Mouse (Mus musculus) megakaryocyte-erythroid progenitor cell, adult 5-6 weeks (primary cell): Measurements from ENCODE around the gene Sycn. TPM values are rescaled to one million over a fixed set of nuclear protein-coding genes. Genes with fewer than 3 reads are reported as not detected.
"Not testable (repeated sequence)": the region's sequence is repeated elsewhere in the genome, so short reads cannot be mapped to it uniquely, and the experiment has no call there.

Experiments
- ATAC-seq: replicated peaks from 2 replicates; pipeline ENCODE4 v1.8.0; 2016; ENCODE audit warnings: mild to moderate bottlenecking, inconsistent platforms; ENCODE audit not compliant: severe bottlenecking, poor library complexity, low FRiP score, low TSS enrichment
- total RNA-seq, 2 experiments: library from RNA; stranded (forward) in 1 of 2; stranded (reverse) in 1 of 2; fragments of 200-1000, 215-1000 nt in 1 of 2; fragments of >200 nt in 1 of 2; fragmentation: Nextera tagmentation in 1 of 2; gene quantifications; 2 replicates each; pipeline ENCODE4 v1.2.3; 2014 to 2017

Gene Sycn
- total RNA-seq (2014; fragmentation: Nextera tagmentation) (not detected in 2 replicates), total RNA-seq (2017) (not detected in 2 replicates)

DNA sequence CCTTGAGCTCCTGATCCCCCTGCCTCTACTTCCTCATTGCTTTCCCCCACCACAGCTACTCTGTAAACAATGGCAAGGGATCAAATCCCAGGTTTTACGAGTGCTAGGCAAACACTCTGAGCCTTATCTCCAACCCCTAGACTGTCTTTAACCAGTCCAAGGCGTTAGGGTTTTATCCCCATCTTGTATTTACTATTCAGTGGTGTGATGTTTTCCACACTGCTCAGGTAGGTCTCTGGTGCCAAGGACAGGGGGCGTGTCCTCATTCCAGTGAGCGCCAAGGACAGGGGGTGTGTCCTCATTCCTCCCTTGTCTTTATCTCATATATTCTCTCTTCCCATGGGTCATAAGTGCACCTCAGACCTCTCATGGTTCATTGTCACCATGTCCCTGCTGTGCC, at the start of gene Sycn:
Gene Sycn, plus strand, starts transcription at position 360 of the 400 bp plus-strand sequence.
- no peak for ATAC-seq

- ATAC-seq, result 0 out of 2 replicates have a peak, but pooled peaks have one; percentile 22
Observed at GRCm38 (mm10) chr7:28490903-28491302, 49.8 kb upstream of the Sycn start.

- no peak for ATAC-seq
Observed at GRCm38 (mm10) chr7:28492310-28492709, 48.4 kb upstream of the Sycn start.

GRCm38 (mm10) chr7:28495426-28495825, 45.3 kb upstream of the Sycn start:
- ATAC-seq, result no peak

DNA sequence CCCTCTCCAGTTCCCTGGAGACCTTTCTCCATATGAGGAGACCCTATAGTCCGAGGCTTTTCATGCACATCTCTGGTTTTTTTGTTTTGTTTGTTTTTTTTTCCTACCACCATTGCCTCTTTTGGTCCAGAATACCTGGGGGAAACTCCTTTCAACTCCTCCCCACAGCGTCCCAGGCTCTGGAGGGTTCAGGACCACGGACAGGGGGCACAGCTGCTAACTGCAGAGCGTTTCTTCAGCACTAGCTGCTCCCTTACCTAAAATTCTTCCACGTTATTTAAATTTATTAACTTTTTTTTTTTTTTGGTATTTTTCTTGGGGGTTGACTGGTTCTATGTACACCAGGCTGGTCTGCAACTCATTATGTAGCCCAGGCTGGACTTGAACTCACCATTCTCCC, 35.1 kb upstream of the Sycn start:
- no peak for ATAC-seq

DNA sequence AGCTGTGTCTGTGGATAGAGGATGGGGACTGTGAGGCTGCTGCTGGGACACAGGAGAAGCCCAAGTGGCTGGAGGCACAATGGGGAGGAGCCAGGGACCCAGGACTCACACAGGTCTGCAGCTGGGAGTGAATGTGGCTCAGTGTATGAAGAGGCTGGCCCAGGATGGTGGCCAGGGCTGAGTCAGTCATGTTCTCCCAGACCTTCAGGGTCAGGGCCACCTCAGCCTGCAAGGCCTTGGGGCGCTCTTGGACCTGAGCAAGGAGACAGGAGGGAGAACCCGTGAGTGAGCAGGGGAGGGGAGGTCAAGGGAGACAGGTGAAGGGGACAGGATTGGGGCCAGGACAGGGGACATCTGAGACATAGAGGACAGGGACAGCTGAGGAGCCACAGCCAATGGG, 31.6 kb upstream of the Sycn start:
- ATAC-seq, result not testable (repeated sequence)

DNA sequence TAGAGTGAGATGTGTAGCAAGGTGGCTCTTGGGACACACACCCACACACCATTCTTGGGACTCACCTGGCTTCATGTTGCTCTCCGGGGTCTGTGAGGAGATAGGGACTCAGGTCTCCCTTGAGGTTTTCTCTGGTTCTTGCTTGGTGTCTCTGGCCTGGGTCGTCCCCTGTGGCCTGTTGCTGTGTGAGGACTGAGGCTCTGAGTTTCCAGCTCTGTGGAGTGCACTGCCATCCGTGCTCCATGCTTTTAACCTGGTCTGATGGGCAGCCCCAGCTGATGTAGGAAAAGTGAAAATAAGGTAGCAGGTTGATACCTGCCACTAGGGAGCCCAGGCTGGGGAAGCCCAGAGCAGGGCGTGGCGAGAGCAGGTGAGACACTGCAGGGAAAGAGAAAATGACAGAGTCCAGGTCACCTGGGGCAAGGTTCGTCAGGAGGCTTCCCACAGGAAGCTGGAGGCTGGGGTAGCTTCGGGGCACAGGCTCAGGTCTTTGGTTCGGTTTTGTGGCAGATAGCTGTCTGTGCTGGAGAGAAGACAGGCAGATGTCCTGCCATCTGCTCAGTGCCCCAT, 30.2 kb upstream of the Sycn start, which contains the start of gene Ifnl2:
Gene Ifnl2, minus strand, starts transcription at position 51 of the 570 bp plus-strand sequence.
- not testable (repeated sequence) for ATAC-seq

GRCm38 (mm10) chr7:28511441-28511840, 29.2 kb upstream of the Sycn start:
- no peak for ATAC-seq

GRCm38 (mm10) chr7:28522536-28522935, 18.1 kb upstream of the Sycn start, which contains the start of gene Ifnl3:
Gene Ifnl3, plus strand, starts transcription at chr7:28522836.
- not testable (repeated sequence) for ATAC-seq

DNA sequence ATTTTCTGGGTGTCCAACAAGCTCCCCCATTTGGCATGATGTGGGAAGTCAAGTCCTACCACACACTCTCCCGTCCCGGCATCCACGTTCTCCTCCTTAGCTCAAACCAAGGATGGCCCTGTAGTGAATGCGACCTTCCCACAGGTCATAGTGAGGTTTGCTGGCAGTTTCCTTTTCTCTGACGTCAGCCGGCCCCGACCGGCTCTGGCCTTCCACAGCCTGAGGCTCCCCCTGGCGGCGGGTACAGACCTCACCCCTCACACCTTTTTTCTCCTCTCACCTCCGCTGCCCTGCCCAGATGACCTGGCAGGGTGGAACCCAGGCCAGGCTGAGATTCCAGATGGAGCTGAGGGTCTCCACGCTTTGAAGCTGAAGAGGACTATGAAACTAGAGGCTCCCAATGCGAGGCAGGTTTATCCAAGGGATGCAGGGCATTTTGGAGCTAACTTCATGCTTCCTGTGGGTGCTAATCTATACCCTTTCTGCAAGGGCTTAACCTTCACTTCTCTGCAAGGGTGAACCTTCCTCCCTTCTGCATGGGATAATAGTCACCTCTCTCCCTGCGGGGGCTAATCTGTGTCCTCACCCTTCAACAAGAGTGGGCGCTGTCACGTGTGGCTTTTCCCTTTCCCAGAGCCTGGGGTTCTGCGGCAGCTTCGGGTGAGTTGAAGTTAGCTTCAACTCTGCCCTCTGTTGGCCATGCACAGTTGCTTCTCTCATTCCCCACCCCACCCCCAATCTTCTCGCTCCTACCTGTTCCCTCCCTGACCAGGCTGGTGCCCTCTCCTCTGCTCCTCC, 12.6 kb upstream of the Sycn start:
- ATAC-seq, result peak; percentile 90

DNA sequence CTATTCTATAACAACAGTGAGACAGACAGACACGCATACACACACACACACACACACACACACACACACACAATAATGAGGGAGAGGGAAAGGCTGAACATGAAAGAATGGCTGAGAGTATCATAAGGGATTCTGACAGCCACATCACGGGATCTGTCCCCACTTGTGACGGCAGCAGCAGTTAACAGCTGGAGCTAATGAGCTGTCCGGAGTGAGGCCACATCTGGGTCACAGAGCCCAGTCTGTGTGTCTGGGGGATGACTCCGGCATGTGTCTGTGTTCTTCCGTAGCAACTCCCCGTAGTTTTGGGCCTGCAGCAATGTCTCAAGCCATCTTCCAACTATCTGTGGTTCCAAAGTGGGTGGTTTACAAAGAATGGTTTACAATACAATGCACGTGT, 8.7 kb upstream of the Sycn start:
- ATAC-seq, result no peak

DNA sequence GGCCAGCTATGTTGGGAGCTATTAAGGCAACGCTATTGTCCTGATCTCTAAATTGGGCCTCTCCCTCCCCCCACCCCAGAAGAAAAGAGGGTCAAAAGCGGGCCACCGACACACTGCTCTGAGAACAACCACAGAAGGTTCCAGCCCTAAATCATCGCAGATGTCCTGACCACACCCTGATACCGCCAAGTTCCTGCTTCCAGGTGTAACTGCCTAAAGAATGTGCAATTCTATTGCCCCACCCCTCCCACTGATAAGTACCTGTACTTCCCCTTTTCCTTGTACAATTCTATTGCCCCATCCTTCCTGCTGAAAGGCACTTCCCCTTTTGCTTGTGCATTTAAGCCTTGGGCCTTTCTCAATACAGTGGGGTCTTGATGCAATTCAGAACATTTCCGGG, 1.8 kb upstream of the Sycn start:
- not testable (repeated sequence) for ATAC-seq

- no peak for ATAC-seq
Observed at GRCm38 (mm10) chr7:28544051-28544601, 3.4 kb downstream of the Sycn start.

DNA sequence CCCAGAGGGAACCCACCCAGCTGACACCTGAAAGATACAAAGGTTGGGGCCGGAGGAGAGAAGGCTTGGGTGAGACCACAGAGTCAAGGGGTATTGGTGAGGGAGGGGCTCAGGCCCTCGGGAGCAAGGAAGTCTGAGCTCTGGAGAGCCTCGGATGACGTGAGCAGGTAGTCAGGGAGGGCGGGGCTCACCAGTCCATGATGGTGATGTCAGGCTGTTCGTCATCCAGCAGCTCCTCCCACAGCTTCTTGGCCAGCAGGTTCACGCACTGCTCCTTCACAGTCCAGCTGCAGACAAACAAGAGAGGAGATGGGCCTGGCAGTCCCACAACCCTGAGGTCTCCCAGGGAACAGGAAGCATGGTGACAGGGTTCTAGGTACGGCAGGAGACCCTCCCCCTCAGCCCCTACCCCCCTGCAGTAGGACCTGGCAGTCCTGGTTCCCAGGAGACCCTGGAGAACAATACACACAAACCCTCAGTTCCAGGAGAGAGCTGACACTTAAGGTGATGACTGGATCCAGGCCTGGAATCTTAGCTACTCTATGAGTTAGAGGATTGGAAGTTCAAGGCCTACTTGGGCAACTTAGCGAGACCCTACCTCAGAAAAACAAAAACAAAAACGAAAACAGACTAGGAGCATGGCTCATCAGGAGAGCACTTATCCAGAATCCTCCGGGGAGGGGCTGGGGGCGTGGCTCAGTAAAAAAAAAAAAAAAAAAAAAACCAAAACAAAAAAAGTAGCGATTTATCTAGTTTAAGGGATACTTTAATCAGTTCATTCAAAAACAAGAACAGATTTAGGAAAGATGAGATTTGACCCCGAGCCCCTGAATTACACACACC, 4.6 kb downstream of the Sycn start:
- ATAC-seq, result peak; percentile 68

- ATAC-seq, result no peak
Observed at GRCm38 (mm10) chr7:28545891-28546210, 5.2 kb downstream of the Sycn start.

DNA sequence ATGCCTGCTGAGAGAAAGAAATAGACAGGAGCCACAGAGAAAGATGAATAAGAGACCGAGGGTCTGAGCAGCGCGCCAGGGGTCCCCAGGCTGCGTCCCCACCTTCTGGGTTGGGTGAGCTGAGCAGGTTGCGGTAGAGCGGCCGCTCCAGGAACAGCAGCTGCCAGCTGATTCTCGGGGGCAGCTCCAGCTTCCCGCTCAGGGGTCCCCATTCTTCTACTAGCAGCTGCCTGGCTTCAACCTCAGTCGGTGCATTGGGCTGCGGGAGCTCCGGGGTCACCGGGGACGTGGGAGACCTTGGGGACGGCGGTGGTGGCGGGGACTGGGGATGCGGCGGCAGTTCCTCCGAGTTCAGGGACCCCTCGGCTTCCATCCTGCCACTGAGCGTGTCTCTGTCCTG, 6.0 kb downstream of the Sycn start:
- ATAC-seq, result no peak

DNA sequence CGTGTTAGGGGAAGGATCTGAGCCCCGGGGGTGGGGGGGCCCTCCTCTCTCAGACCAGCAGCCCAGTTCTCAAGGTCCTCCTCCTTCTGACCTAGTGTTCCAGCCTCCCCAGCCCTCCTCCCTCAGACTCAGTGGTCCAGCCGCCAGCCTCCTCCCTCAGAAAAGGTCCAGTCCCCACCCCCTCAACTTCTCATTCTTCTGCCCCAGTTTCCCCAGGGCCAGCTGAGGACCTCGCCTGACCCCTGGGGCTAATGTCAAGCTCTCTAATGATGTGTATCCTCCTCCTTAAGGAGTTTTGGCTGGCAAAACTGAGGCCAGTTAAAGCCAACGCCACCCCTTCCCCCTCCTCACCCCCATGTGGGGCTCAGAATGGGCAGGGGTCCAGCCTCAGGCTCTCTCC, 6.5 kb downstream of the Sycn start, which contains the start of gene Nccrp1:
Gene Nccrp1, minus strand, starts transcription at position 101 of the 400 bp plus-strand sequence.
- ATAC-seq, result no peak

GRCm38 (mm10) chr7:28547628-28548027, 6.9 kb downstream of the Sycn start:
- no peak for ATAC-seq

DNA sequence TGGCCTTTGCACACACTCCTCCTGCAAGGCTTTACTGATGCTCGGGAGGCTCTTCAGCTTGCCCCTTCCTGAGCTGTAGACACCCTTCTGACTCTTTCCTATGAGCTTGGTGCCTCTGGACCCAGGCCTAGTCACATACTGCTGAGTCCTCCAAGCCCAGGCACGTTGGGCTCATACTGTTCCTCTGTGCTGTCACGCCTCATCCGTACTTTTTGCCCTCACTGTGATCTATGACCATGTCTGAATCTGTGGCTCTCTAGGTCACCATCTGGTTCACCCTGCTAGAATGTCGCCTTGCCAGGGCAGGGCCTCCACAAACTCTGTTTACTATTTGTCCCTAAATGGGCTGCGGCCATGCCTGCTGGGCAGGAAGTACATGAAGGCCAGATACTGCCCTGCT, 12.4 kb downstream of the Sycn start:
- no peak for ATAC-seq
